Mouse (Mus musculus) heart, embryonic 14.5 days (tissue): ENCODE data around the gene Il20ra. TPM values are rescaled to one million over a fixed set of nuclear protein-coding genes. Genes with fewer than 3 reads are reported as not detected.

Source experiments
- polyA plus RNA-seq: library from polyadenylated mRNA; unstranded; fragments of >200 nt; fragmentation: Nextera tagmentation; extraction: Ambion mirVana; gene quantifications from 2 replicates; pipeline ENCODE4 v1.2.1, GENCODE M21; 2014

Il20ra gene
- polyA plus RNA-seq, 1 experiment from 2014 or later: 0.22 TPM

Other genes with a start within 250 kb of the Il20ra start
- gene Ifngr1, start 120.6 kb upstream of the Il20ra start, polyA plus RNA-seq: 41.8 and 42.2 TPM in 2 replicates
- 0.08 TPM in 1 of 2 replicates, not detected in the other for gene Il22ra2, start 90.6 kb upstream of the Il20ra start, polyA plus RNA-seq
- gene Slc35d3, start 138.9 kb downstream of the Il20ra start, polyA plus RNA-seq: 0.75 and 0.77 TPM in 2 replicates
- gene Pex7, start 195.1 kb downstream of the Il20ra start, polyA plus RNA-seq: 42.6 and 44.5 TPM in 2 replicates
- 4.4 and 4.5 TPM in 2 replicates for gene Map3k5, start 221.9 kb downstream of the Il20ra start, polyA plus RNA-seq